Mouse (Mus musculus) liver, adult 2 months (tissue): Measurements from ENCODE around the gene Sh3bp2.

Source experiments
- CTCF ChIP-seq: fragments of 200-500 bp; IDR thresholded peaks from 2 replicates; pipeline ENCODE4 v1.5.1; 2011; ENCODE audit warnings: low read depth, low read length, control low read depth
- POLR2A ChIP-seq: fragments of 200-500 bp; IDR thresholded peaks from 2 replicates; pipeline ENCODE4 v1.6.1; 2011; ENCODE audit warnings: low read length, control low read depth; ENCODE audit not compliant: insufficient read depth; ENCODE audit errors: extremely low read depth

GRCm38 (mm10) chr5:34533820-34534219 lies 8.2 kb downstream of the Sh3bp2 start:
- TF ChIP-seq CTCF (no peak), POLR2A (no peak)
